8 mouse cellular contexts compared by ENCODE assay signal in the genomic region with DNA sequence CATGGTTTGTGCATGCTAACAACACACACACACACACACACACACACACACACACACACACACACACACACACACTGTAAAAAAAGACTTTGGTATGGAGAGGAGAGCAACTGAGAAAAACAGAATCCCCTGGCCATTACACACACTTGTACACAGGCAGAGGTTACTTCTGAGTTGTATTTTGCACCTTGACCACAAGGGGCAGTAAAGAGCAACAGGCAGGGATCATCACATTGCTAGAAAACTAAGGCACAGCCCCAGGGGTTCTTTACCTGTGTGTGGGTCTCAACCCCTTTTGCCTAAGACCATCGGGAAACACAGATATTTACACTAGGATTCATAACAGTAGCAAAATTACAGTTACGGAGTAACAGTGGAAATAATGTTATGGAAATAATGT. TPM values are rescaled to one million over a fixed set of nuclear protein-coding genes. Genes with fewer than 3 reads are reported as not detected.
DNase-seq lines count a peak whose midpoint lies in the region; ATAC-seq lines count a peak whose summit lies in the region.

No protein-coding gene starts in this region.

- ATAC-seq in granulocyte monocyte progenitor cell, adult 5-6 weeks (replicated peaks; ENCODE audit: poor library complexity, severe bottlenecking): peak; percentile 78

- intact Hi-C loops in gastrocnemius, postnatal 14 days (cut with DNase I; ENCODE audit: low total_unique reads): no loop called here

- peak; percentile 16 for DNase-seq in cerebellum, adult 9-11 months
- DNase-seq in cerebellum, adult 11 months: no peak
- peak; percentile 44 for DNase-seq in spleen, adult 12 weeks (ENCODE audit: low spot score)
- no peak for DNase-seq in spleen, postnatal 36 days (ENCODE audit: low spot score in 2 of 2)
- peak; percentile 42 for DNase-seq in lung, postnatal 14 days
- DNase-seq in ovary, postnatal 36 days (ENCODE audit: low spot score): no peak
- no peak for DNase-seq in gastrocnemius, postnatal 14 days

RNA-seq across cellular contexts. Expression of a gene that starts 7.9 kb away (rescaled TPM):
- 29.4 and 36.7 TPM in 2 replicates for total RNA-seq in granulocyte monocyte progenitor cell, adult 5-6 weeks (2014; fragmentation: Nextera tagmentation)
- total RNA-seq in granulocyte monocyte progenitor cell, adult 5-6 weeks (2017): 22.9 and 24.1 TPM in 2 replicates
- total RNA-seq in gastrocnemius, postnatal 14 days (2021): 1 to 10 TPM; 6.8 to 7.2 TPM

RNA-seq across cellular contexts. Expression of a gene that starts 16.7 kb away (rescaled TPM):
- 33.9 and 35.2 TPM in 2 replicates for total RNA-seq in granulocyte monocyte progenitor cell, adult 5-6 weeks (2014; fragmentation: Nextera tagmentation)
- 14.5 and 48.4 TPM in 2 replicates for total RNA-seq in granulocyte monocyte progenitor cell, adult 5-6 weeks (2017)
- total RNA-seq in gastrocnemius, postnatal 14 days (2021): 10 to 100 TPM; 20.7 to 21.1 TPM

RNA-seq across cellular contexts. Expression of a gene that starts 16.9 kb away (rescaled TPM):
- 1.0 and 2.6 TPM in 2 replicates for total RNA-seq in granulocyte monocyte progenitor cell, adult 5-6 weeks (2014; fragmentation: Nextera tagmentation)
- total RNA-seq in granulocyte monocyte progenitor cell, adult 5-6 weeks (2017): 12.7 and 13.0 TPM in 2 replicates
- total RNA-seq in gastrocnemius, postnatal 14 days (2021): 1 to 10 TPM in 1 of 2 experiments, under 1 TPM in 1; 0.84 to 1.7 TPM

RNA-seq across cellular contexts. Expression of a gene that starts 25.2 kb away (rescaled TPM):
- total RNA-seq in granulocyte monocyte progenitor cell, adult 5-6 weeks (2014; fragmentation: Nextera tagmentation): 71.5 and 78.5 TPM in 2 replicates
- total RNA-seq in granulocyte monocyte progenitor cell, adult 5-6 weeks (2017): 57.5 and 74.8 TPM in 2 replicates
- total RNA-seq in gastrocnemius, postnatal 14 days (2021): 100 to 1,000 TPM; 118 to 156 TPM

RNA-seq across cellular contexts. Expression of a gene that starts 29.3 kb away (rescaled TPM):
- total RNA-seq in granulocyte monocyte progenitor cell, adult 5-6 weeks (2014; fragmentation: Nextera tagmentation): not detected in 2 replicates
- total RNA-seq in granulocyte monocyte progenitor cell, adult 5-6 weeks (2017): not detected in 2 replicates
- total RNA-seq in gastrocnemius, postnatal 14 days (2021): under 1 TPM; 0.39 to 0.42 TPM

Comparison
In these comparisons a context has a peak if more than half of its experiments do, and no peak if none do; other contexts are left out.
1. DNase-seq: peak in cerebellum, adult 9-11 months (single experiment), spleen, adult 12 weeks (single experiment) and lung, postnatal 14 days (single experiment); none in cerebellum, adult 11 months (single experiment), spleen, postnatal 36 days (0 of 2), ovary, postnatal 36 days (single experiment) and gastrocnemius, postnatal 14 days (single experiment).